Mouse (Mus musculus) small intestine, adult 2 months (tissue): ENCODE measurements around the gene Sin3a.

Experiments used
- CTCF ChIP-seq: fragments of 200-500 bp; IDR thresholded peaks from 2 replicates; pipeline ENCODE4 v1.5.1; 2012; ENCODE audit warnings: low read depth, mild to moderate bottlenecking, control low read depth, inconsistent platforms, low read length, moderate library complexity, mixed read lengths; ENCODE audit not compliant: insufficient replicate concordance, insufficient read length; ENCODE audit errors: extremely low read depth
- POLR2A ChIP-seq: fragments of 200-500 bp; IDR thresholded peaks from 2 replicates; pipeline ENCODE4 v1.6.1; 2012; ENCODE audit warnings: low read depth, mild to moderate bottlenecking, control low read depth, inconsistent platforms, low read length, moderate library complexity

DNA sequence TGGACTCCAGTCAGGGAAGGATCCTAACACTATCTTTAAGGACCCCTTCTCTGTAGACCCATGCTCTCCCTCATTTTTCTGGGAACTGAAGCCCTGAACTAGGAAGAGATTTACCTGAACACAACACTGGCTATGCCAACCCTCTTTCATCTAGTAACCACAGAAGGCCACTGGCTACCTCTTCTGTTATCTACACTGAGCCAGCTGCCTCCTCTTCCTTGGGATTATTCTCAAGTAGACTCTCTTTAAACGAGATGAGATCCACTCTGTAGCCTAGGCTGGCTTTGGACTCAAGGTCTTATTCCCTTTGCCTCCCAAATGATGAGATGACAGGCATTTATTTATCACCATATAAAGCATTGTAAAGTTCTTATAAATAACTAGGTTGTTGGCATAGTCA lies 1.6 kb upstream of the Sin3a start:
- TF ChIP-seq POLR2A (no peak), CTCF (no peak)
